11 mouse cellular contexts compared by ENCODE assay signal in genomic region chr3:134829531-134829921, GRCm38 (mm10). TPM values are rescaled to one million over a fixed set of nuclear protein-coding genes. Genes with fewer than 3 reads are reported as not detected.
A peak's percentile ranks its signal among the peaks of the same experiment; 100 is the strongest.
DNase-seq lines count a peak whose midpoint lies in the region; ATAC-seq and TF ChIP-seq lines count a peak whose summit lies in the region.
"Had no signal": no experiment of that assay in that cellular context is flagged by ENCODE, and none has a peak within 500 bp of the region (broad histone marks: within the 10 kb centered on the region; RNA-seq: fewer than 3 reads in every experiment).

No protein-coding gene starts in this region.

- intact Hi-C loops in heart, adult 2 months (cut with DNase I): no loop called here

- WGBS in heart, embryonic 11.5 days (ENCODE audit: insufficient replicate concordance): 9% methylated on average over 13 of the region's 13 CpGs
- 11% methylated on average over 13 of the region's 13 CpGs for WGBS in heart, adult 2 months
- 10% methylated on average over 13 of the region's 13 CpGs for WGBS in liver, embryonic 12.5 days (ENCODE audit: insufficient replicate concordance)
- 5% methylated on average over 13 of the region's 13 CpGs for WGBS in stomach, postnatal 0 days

- TF ChIP-seq CTCF in heart, adult 2 months (IDR thresholded peaks at IDR 0.05): no peak
- peak; percentile 21; the same call in 1 of the 2 replicates for TF ChIP-seq CTCF in stomach, postnatal 0 days (IDR thresholded peaks at IDR 0.05; ENCODE audit: low read depth)

- no peak for DNase-seq in heart, adult 2 months
- peak; percentile 33 to 34 for DNase-seq in right cerebral cortex, postnatal 10 days (ENCODE audit: low spot score in 2 of 2)
- DNase-seq in right cerebral cortex, postnatal 36 days (ENCODE audit: low spot score in 2 of 2): no peak
- no peak for DNase-seq in stomach, postnatal 0 days (ENCODE audit: low spot score)
- DNase-seq in thymus, postnatal 14 days: no peak
- DNase-seq in gastrocnemius, postnatal 25 days: no peak
- DNase-seq: kidney, adult 2 months had no signal

- no peaks in the 10 kb centered on the region for H3K79me2 ChIP-seq in heart, adult 2 months (replicated peaks; ENCODE audit: control insufficient read depth, insufficient read depth, low read length)

- no peak for ATAC-seq in heart, embryonic 11.5 days (replicated peaks; ENCODE audit: insufficient number of reproducible peaks, low FRiP score, low TSS enrichment)
- no peak for ATAC-seq in liver, embryonic 12.5 days
- 0 out of 2 replicates have a peak, but pooled peaks have one; percentile 12 for ATAC-seq in stomach, postnatal 0 days (ENCODE audit: low FRiP score, low TSS enrichment)

- TF ChIP-seq POLR2A in heart, adult 2 months (IDR thresholded peaks at IDR 0.05; ENCODE audit: insufficient read depth, low read depth, low read length): no peak

- H3K36me3 ChIP-seq in heart, embryonic 11.5 days (ENCODE audit: control insufficient read depth, insufficient read depth, low read length): no peaks in the 10 kb centered on the region
- no peaks in the 10 kb centered on the region for H3K36me3 ChIP-seq in heart, adult 2 months (ENCODE audit: control insufficient read depth, insufficient read depth, low read length)
- H3K36me3 ChIP-seq in liver, embryonic 12.5 days: no peaks in the 10 kb centered on the region
- H3K36me3 ChIP-seq in stomach, postnatal 0 days (ENCODE audit: control insufficient read depth, insufficient read depth, low read length): no peaks in the 10 kb centered on the region

- no peaks in the 10 kb centered on the region for H3K4me1 ChIP-seq in heart, embryonic 11.5 days (ENCODE audit: control insufficient read depth, insufficient read depth, low read length)
- H3K4me1 ChIP-seq in heart, adult 2 months (ENCODE audit: control insufficient read depth, insufficient read depth, low read length): no peaks in the 10 kb centered on the region
- H3K4me1 ChIP-seq in liver, embryonic 12.5 days: no peaks in the 10 kb centered on the region
- H3K4me1 ChIP-seq in stomach, postnatal 0 days (replicated peaks; ENCODE audit: control insufficient read depth, insufficient read depth): no peaks in the 10 kb centered on the region; the same call in 1 of the 2 replicates

- peaks cover 8% of the 10 kb centered on the region; the same call in 1 of the 2 replicates for H3K27me3 ChIP-seq in heart, embryonic 11.5 days (ENCODE audit: control insufficient read depth, insufficient read depth, low read length)
- H3K27me3 ChIP-seq in heart, adult 2 months (ENCODE audit: control insufficient read depth, insufficient read depth, low read length): no peaks in the 10 kb centered on the region
- peaks cover 14% of the 10 kb centered on the region for H3K27me3 ChIP-seq in liver, embryonic 12.5 days (replicated peaks)
- H3K27me3 ChIP-seq in stomach, postnatal 0 days (ENCODE audit: control insufficient read depth, insufficient read depth, low read length): peaks cover 2% of the 10 kb centered on the region; the same call in 1 of the 2 replicates

- no peak overlapping the region for H3K27ac ChIP-seq in heart, embryonic 11.5 days (ENCODE audit: low read depth, low read length)
- H3K27ac ChIP-seq in heart, adult 2 months: no peak overlapping the region
- no peak overlapping the region for H3K27ac ChIP-seq in liver, embryonic 12.5 days
- H3K27ac ChIP-seq in stomach, postnatal 0 days (replicated peaks): no peak overlapping the region

- no peaks in the 10 kb centered on the region for H3K9me3 ChIP-seq in heart, embryonic 11.5 days (replicated peaks; ENCODE audit: control insufficient read depth, low read length)
- H3K9me3 ChIP-seq in liver, embryonic 12.5 days (replicated peaks): 0 out of 2 replicates have a peak, but pooled peaks cover 2% of the 10 kb centered on the region
- no peaks in the 10 kb centered on the region for H3K9me3 ChIP-seq in stomach, postnatal 0 days (ENCODE audit: control insufficient read depth, low read length)

- TF ChIP-seq EP300 in heart, adult 2 months (IDR thresholded peaks at IDR 0.05; ENCODE audit: insufficient read depth, low read depth, low read length): no peak
- TF ChIP-seq EP300 in stomach, postnatal 0 days (optimal IDR thresholded peaks at IDR 0.05): no peak

- H3K4me3 ChIP-seq in heart, embryonic 11.5 days (ENCODE audit: low read depth, low read length): peak overlapping the region; percentile 42
- no peak overlapping the region for H3K4me3 ChIP-seq in heart, adult 2 months
- peak overlapping the region; percentile 21; the same call in 1 of the 2 replicates for H3K4me3 ChIP-seq in liver, embryonic 12.5 days
- H3K4me3 ChIP-seq in stomach, postnatal 0 days (ENCODE audit: low read depth, low read length): peak overlapping the region; percentile 35

- H3K9ac ChIP-seq in heart, embryonic 11.5 days (ENCODE audit: low read depth, low read length): no peak overlapping the region
- no peak overlapping the region for H3K9ac ChIP-seq in heart, adult 2 months (ENCODE audit: low read depth, low read length)
- H3K9ac ChIP-seq in liver, embryonic 12.5 days: no peak overlapping the region
- no peak overlapping the region for H3K9ac ChIP-seq in stomach, postnatal 0 days (ENCODE audit: low read length)

- H3K4me2 ChIP-seq in heart, embryonic 11.5 days: peak overlapping the region; percentile 84
- H3K4me2 ChIP-seq in liver, embryonic 12.5 days: peak overlapping the region; percentile 55
- H3K4me2 ChIP-seq in stomach, postnatal 0 days (replicated peaks; ENCODE audit: low read depth): peak overlapping the region; percentile 62

RNA-seq across cellular contexts. Expression of gene Tacr3, which starts 0.7 kb away (rescaled TPM):
- polyA plus RNA-seq in heart, embryonic 11.5 days (2014; fragmentation: Nextera tagmentation; extraction: Ambion mirVana): 0.06 and 0.19 TPM in 2 replicates
- not detected for total RNA-seq in heart, adult 2 months (2021)
- polyA plus RNA-seq in heart, adult 2 months (2012; rRNA removed): not detected in 2 replicates
- 0.07 and 0.12 TPM in 2 replicates for polyA plus RNA-seq in liver, embryonic 12.5 days (2016; fragmentation: Nextera tagmentation; extraction: Ambion mirVana)
- 1.6 and 1.9 TPM in 2 replicates for polyA plus RNA-seq in stomach, postnatal 0 days (2015; fragmentation: Nextera tagmentation; extraction: Ambion mirVana)
- total RNA-seq in gastrocnemius, postnatal 25 days (2021): not detected
- polyA plus RNA-seq: C2C12; small intestine, adult 2 months had no signal

Comparison
In these comparisons a context has a peak if more than half of its experiments do, and no peak if none do; other contexts are left out.
1. DNase-seq: peak in right cerebral cortex, postnatal 10 days (2 of 2); none in heart, adult 2 months (0 of 2), right cerebral cortex, postnatal 36 days (0 of 2), stomach, postnatal 0 days (single experiment), thymus, postnatal 14 days (single experiment) and gastrocnemius, postnatal 25 days (single experiment).
2. Peak in every context shown above with its lines, with median percentiles within 50 percentile points of each other: H3K4me2 ChIP-seq.